Mouse (Mus musculus) lung, postnatal 10 days (tissue): ENCODE results near the gene Foxp1.
A peak's percentile ranks its signal among the peaks of the same experiment; 100 is the strongest.

ENCODE experiments used
- DNase-seq: peaks from one replicate; pipeline ENCODE4 v3.0.0; 2021

The Foxp1 gene

DNA sequence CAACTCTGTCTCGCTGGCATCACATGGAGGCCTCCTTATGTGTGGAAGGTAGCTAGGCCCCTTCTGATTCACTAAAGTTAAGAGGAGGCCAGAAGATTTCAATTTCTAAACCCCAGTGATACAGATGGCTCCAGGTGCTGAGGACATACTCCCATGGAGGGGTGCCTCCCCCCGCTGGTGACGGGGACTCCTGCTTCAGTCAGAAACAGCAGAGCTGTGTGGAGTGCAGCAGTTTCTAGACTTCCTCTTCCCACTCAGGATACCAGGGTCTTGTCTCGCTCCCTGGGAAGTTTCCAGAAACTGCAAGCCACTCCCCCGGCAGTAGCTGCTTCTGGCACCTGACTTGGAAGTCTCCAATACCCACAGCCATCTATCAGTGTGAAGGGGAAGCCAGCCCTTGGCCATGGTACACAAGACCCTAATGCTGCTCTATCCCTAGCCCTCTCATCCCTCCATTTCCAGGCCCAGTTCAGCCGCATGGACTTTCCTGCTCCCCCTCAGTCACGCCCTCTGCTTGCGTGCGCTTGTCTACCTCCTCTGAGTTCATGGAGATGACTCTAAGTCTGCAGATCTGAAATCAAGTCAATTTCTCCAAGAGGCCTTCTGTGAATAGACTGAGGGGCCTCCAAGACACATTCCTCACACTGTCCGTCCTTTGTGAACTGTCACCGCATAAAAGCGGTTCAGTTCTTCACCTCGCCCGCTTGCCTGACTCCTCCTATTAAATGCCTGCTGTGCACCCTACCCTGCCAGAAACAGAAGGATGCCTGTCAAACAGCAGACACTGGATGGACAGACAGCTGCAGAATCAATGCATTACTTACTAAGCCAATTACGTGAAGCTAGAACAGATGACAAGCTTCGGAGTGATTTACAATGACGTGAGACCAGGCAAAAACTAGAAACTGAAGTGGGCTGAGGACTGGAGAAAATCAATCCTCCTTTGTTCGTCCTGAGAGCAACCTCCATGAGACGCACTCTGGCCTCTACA lies 202.8 kb downstream of the Foxp1 start:
- no peak for DNase-seq

DNA sequence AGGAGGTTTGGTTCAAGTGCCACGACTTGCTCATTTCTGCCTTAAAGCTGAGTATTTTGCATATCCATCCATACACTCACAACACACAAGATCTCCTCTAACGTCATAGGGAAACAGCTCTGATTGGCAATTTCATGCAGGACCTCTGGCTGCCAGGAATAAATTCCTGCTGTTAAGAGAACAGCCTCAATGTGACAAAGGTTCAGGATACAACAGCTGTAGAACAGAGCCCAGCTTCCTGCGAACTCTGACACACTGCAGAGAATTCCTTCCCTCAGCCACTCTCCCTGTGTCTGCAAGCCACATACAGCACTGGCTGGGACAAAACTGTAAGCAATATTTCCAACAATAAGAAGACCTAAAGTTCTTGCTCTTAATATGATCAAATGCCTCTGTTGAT lies 207.8 kb downstream of the Foxp1 start:
- no peak for DNase-seq

DNA sequence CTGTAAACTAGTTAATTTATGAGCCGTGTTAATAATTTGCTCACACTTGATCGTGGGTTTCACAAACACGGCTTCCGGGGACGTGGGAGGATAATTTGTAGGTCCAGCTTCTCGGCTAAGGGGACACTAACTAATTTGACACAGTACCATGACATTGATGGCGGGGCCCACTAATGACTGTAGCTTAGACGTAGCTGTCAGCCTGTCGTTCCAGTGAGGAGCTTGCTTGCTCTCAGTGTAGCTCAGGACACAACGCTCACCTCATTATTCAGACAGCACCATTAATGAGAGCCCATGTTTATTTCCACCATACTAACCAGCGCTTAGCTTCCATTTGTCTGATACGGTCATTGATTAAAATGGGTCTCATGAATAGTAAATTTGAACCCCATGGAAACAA lies 212.0 kb downstream of the Foxp1 start:
- no peak for DNase-seq

DNA sequence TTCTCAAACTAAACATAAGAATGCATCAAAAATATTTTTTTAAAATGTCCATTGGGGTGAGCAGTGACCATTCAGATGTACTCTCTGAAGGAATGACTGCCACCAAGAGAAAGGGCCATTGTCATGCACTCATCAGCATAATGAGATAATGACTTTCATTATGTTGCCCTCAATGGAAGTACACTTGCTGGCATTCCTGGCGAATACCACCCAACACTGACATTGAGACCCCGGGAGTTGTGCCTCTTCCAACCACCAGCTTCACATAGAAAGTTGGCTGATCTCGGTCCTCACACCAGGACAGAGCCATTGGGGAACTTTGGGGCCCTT lies 212.4 kb downstream of the Foxp1 start:
- no peak for DNase-seq

DNA sequence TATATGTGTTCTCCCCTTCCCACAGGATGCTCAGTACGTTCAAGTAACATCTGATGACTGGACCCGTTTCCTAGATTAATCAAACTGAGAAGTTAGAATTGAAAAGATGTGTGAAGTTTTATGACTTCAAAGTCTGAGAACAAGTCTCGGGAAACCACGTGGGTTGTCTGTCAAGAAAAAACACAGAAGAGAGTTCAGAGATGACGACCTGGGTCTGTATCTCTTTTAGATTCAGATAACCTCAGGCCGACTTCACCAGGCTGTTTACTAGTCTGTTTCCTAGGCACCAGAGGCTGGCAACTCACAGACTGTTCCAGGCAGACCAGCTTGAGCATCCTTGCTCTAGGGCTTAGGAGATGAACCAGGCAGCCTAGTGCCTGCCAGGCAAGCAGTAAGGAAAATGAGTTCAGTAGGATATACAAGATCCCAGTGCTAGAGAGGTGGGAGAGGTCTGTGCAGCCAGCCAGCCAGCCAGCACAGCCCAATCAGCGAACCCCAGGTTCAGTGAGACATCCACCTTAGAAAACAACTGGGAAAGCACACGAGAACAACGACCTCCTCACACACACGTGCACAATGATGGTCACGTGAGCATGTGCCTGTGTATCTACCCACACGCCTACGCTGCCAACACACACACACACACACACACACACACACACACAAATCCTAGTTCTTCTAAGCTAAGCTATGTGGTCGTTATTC lies 212.9 kb downstream of the Foxp1 start:
- DNase-seq: no peak

DNA sequence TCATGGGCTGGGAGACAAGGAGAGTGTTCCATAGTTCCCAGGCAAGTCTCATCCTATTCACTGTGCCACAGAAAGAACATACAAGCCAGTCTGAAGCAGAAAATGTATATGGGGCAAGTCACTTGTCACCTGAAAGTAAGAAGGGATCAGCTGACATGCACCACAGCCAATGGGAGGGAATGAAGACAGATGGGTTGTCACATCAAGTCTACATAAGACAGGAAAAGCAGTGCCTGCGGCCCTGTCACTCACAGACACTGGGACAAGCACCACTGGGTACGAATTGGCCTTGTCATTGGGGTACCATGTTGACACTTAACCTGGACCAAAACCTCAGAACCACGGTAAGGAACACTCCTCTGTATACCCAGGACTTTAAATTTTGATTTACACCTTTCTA lies 216.8 kb downstream of the Foxp1 start:
- no peak for DNase-seq

DNA sequence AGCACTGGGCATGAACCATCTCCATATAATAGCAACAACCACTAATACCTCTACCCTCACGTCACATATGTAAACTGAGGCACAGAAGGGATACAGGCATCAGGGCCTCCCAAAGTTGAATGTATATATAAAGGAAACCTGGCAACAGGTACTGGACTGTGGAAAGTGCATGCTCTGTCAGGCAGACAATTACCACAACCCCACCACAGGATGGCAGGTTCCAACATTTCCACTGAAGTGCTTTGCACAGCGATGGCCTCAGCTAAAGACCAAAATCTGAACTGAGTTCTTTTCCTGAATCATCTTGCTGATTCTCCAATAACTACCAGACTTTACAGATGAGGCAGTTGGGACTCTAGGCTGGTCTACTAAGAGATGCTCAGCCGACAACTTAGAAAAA lies 217.3 kb downstream of the Foxp1 start:
- DNase-seq: no peak

DNA sequence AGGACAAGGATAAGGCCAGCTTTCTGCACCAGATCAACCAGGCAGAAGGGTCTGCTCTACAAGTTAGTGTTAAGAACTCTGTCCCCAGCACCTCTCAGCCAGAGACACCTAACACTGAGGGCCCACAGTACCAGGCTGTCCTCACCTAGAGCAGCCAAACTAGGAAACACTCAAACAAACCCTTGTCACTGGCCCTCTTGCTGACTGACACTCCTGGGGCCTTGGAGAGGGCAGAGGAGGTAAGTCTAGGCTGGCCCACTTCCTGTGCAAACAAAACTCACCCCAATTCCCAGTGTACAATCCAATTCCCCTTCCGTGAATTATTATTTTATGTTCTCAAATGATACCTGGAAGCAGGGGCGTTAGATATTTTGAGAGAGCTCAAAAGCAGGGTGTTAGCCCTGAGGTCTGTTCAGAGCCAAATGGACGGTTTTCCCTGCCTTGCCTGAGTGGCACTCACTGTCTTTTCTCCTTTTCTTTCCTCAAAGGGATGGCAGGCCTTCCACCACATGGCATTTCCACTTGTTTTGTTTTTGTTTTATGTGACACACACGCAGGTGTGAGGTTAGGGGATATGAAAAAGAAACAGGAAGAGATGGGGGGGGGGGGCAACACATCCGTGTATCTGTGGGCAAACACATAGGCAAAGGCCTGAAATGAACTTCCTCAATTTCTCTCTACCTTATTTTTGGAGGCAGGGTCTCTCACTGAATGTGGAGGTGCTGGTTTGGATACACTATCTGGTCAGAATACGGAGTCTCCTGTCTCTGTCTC lies 219.7 kb downstream of the Foxp1 start:
- no peak for DNase-seq

DNA sequence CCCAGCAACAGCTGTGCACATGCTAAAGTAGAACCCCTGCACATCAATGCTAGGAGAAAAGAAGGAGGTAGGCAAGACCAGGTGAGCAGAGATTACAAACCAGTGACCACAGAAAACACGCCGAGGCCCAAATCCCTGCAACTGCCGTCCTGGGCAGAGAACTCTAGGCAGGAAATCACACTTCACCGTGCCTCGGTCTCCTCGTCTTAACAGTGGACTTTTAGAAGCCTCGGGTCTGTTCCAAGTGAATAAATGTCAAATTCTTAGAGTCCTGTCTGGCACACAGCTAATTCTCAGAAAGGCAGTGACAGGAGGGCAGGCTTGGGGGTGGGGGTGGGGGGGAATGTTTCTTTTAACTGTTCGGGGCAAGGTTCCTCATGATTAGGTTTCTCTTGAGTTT lies 220.6 kb downstream of the Foxp1 start:
- no peak for DNase-seq

DNA sequence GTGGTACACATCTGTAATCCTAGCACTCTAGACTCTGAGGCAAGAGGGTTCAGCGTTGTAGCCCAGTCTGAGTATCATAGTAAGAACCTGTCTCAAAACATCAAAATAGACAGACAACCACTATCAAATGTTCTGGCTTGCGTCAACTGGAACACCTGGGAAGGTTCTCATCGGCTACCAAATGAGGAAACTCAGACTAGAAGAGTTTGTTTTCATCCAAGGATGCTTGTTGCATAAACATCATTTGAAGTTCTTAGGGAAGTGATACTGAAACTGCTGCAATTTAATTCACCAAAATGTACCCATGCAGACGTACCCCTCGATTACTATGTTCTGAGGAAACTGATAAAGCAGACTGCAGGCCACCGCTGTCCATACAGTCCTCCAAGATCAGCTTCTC lies 222.3 kb downstream of the Foxp1 start:
- no peak for DNase-seq

DNA sequence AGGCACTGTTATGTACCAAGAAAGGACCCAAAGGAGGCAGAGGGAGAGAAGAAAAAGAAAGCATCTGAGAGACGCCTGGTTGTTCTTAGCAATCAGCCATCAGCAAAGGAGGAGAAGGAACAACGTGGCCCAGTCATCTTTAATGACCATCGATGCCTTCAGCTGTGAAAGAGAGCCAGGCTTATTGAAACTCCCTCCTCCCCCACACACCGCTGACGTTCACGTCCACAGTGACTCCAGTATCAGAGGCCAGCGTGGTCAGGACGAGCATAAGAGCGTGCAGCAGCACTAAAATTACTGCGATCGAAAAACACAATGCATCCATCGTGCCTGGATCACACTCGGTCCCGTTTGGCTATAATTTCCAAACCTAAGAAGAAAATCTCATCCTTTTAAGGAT lies 223.3 kb downstream of the Foxp1 start:
- no peak for DNase-seq

DNA sequence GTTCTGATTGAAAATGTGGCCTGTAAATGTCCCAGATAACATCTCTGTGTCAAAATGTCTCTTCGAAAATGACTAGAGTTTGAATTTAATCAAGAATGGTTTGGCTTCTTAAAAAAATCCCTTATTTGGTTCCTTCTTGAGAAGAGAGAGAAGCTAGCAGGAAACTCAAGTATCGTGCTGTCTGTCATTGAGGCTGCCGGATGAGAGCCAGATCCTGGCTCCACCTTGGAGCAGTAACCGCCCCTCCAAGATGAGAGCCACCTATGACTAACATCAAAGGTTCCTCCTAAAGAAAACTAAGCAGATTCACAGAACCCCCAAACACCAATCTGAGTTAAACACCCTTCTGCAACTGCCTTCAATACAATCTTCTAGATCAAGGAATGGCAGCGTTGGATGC lies 225.0 kb downstream of the Foxp1 start:
- DNase-seq: no peak

DNA sequence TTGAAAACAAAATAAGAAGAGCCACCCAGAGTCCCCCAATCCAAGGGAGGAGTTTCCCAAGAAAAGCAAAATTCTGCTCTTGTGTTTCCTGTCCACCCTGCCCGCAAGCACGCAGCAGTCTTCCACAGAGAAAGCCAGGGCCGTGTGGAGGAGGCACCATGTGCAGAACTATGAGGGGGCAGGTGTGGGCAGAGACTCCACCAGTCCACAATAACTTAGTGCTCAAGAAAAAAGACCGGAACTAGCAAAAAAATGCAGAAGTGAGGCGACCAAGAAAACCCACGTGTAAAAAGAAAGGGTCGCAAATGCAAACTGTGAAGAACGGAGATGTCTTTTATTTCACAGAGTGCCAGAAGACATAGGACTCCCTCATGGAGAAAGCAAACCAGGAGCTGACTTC lies 227.0 kb downstream of the Foxp1 start:
- DNase-seq: no peak

DNA sequence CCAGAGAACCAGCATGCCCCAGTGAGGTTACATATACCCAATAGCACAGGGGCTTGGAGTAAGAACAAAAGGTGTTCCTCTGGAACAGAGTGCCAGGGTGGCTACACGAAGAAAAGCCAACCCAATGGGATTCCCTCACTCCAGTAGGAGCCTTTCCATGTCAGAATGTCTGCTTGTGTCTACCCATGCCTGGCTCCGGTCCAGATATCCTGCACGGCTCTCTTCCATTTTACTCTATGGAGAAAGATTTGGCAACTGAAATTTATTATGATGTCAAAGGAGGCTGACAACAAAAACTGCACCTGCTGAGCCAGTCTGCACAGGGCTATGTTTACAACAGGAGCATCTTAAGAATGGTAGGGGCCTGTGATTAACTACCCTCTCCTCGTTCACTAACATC lies 233.3 kb downstream of the Foxp1 start:
- DNase-seq: no peak

DNA sequence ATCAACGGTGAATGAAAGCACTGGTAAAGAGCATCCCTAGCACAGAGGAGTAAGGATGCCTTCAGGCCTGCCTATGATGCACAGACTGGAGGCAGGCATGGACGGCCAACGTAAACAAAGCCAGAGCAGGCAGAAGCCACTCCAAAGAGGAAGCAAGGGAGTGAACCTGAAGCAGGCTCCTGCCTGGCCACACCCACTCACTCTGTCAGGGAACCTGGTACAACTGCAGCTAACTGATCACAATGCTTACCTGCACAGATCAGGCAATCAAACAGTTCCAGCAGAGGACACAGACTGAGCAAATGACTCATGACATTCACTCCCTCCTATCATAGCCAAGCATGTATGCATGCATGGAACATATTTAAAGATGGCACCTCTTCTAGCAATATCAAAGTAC lies 237.5 kb downstream of the Foxp1 start:
- DNase-seq: no peak

DNA sequence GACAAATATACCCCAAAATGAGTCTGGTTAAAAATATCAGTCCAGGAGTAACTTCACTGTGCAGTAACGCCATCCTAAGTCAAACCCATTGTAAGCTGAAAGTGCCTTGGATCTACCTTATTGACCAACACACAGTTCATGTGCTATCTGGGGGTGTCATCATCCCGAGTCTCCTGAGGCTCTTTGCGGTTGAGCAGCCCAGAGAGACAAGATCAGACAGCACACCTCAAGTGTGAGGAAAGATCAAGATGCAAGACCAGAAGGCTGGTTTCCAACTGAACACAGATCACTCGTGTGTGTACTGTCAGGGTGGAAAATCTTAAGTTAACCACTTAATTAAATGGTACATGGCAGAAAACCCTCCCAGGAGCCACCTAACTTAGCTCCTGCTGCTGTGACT lies 238.5 kb downstream of the Foxp1 start:
- DNase-seq: no peak

DNA sequence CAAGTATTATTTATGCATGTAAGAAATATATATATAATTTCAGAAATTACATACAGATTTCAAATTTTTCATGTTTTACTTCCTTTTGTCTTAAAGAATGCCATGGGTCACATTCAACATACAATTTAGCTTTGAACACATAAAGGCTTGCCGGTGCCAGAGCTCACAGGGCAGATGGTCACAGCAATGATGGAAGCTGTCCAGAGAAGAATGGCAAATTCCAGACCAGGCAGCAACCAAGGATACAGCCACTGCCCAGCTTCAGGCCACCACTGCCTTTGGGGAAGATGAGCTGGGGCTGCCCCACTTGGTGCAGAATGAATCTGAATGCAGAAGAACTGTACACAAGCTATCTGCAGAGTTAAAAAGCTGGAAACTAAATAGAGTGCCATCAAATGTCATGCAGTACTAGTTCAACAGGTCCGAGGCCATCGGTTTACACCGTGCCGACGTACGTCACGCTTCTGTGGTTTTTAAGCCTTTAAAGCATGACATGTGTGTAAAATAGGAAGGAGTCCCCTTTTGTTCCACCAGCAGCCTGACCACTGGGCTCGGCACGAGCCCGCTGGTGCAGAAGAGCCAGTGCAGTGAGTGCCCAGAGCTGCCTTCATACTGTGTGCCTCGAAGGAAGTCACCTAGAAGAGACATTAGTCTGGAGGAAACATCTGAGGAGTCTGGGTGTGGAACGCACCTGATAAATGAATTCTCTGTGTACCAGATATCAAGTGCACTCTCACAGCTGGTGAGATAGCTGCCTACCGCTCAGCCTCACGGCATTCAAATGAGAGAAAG lies 239.5 kb downstream of the Foxp1 start:
- DNase-seq: no peak

DNA sequence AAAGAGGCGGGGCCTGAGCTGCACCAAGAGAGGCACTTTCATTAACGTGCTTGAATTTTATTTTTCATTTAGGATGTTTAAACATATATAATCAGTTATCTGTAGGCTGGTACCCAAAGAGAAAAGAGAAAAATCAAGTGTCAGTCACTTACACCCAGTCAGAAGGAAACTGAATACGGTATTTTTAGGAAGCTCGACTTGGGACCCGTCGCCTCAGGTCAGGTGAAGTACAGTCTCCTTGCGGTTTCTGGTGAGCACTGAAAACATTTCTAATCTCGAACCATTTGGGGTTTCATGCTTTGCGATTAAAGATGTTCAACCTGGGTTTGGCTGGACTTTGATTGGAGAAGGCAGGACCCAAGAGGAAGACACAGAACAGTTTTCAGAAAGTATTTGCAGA lies 241.1 kb downstream of the Foxp1 start:
- DNase-seq: no peak

DNA sequence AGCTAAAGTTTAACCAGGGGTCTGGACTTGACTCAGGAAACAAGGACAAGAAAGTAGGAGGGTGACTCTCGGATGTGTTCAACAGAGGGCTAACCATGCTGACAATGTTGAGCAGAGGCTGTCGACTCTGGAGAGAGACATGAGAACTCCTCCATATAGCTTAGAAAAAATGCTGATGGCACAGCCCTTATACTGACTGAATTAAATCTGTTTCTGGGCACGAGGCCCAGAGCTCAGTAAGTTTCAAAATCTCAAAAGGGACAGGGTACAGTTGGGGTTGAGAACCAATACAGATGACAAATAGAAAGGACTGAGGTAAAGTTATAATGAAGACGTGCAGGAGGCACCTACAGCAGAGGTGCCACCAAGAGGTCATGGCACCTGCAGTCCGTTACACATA lies 241.9 kb downstream of the Foxp1 start:
- DNase-seq: no peak

DNA sequence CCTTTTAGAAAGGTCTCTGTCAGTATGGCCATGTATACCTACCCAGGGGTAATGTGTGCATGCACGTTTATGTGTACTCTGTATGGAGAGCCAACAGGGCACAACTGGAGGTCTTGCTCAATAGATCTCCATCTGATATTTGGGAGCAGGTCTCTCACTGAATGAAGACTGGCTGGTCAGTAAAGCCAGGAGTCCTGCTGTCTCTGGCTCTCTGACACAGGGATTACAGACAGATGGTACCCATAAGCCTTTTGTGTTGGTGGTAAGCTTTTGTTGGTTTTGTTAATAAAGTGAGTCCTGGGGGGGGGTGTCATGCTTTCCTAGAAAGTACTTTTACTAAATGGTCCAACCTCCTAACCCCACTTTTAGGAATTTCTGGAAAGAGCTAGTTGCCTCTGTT lies 245.3 kb downstream of the Foxp1 start:
- DNase-seq: no peak

DNA sequence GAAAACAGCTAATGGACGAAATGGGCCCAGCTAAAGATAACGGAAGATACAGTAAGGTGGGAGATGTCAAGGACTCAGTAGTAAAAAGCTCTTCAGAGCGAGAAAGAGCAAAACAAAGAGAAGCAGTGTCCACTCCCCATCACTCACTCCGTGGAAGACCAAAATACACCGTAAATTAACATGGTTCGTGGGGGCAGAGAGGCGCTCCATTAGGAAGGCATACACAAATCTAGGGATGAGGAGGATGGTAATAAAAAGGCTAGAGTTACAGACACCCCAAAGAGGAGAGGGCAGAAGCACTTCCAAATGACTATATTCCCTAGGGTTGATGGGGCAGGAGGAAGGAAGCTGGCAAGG lies 246.2 kb downstream of the Foxp1 start:
- no peak for DNase-seq

DNA sequence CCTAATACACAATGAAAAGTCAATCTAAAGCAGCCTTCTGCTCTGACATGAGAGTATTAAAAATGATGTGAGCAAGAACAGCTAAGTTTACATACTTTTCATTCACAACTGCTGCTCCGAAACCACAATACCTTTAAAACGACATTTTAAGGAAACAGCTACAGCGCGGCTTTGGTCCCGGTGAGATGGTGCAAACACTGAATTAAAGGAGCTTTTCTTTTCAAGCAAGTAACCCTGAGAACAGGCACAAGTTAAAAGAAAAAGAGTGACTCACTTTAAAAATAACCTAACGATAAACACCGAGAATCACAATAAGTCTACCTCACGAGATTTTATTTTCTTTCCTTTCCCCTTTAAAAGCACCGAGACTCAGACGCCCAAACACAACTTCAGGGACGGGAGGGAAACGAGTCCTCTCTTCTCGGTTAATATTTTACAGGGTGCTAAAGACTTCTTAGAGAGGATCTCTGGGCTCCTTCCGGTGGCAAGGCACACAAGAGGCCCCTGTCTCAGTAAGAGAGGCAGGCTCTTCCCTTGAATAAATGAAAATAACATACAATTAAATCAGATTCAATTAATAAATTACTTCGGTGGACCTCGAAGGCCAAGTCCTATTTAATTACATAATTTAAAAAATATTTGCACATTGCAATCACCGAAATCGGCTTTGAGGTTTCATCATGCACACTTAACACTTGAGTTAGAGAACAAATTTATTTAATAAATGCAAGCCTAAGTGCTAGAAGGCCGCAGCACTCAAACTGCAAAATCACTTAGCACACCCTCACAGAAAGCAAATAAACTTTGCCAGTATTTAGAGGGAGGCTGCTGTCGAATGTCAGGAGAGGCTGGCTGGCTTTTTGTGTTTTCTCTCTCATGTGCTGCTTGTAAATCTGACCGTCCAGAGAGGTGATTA lies 246.9 kb downstream of the Foxp1 start:
- peak; percentile 42 for DNase-seq
